Mouse (Mus musculus): ENCODE data around the gene Krt10.

GRCm38 (mm10) chr11:99396661-99397060, 7.5 kb upstream of the Krt10 start:
- no peak for TF ChIP-seq POLR2A (IDR thresholded peaks at IDR 0.05; ENCODE audit: low read depth, low read length)
- TF ChIP-seq CTCF (IDR thresholded peaks at IDR 0.05; ENCODE audit: borderline replicate concordance, insufficient read depth, low read length) = no peak
